Mouse (Mus musculus) urinary bladder, adult 18-20 months (tissue): ENCODE results near the gene Smim20.

Source experiments
- DNase-seq, 2 experiments: peaks; one replicate each; pipeline ENCODE4 v3.0.0; 2022; ENCODE audit warnings: low spot score in 2 of 2, mixed read lengths in 2 of 2

The Smim20 gene

DNA sequence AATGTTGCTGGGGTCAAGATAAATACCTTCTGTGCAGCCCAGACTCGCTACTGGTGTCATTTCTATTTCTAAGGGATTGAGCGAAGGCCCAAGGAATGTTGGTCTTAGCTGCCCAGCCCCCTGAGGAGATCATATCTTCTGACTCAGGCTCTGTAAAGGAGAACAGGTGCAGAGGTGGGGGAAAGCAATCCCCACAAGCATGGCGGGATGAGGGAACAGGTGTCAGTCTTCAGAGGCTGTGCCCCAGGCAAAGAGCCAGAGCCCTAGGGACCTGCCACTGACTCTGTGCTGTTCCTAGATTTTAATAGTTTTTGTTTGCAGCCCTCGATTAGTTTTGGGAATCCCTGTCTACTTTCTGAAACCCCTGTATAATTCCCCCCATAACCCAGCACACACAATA, 702 bp upstream of the Smim20 start:
- no peak for DNase-seq

DNA sequence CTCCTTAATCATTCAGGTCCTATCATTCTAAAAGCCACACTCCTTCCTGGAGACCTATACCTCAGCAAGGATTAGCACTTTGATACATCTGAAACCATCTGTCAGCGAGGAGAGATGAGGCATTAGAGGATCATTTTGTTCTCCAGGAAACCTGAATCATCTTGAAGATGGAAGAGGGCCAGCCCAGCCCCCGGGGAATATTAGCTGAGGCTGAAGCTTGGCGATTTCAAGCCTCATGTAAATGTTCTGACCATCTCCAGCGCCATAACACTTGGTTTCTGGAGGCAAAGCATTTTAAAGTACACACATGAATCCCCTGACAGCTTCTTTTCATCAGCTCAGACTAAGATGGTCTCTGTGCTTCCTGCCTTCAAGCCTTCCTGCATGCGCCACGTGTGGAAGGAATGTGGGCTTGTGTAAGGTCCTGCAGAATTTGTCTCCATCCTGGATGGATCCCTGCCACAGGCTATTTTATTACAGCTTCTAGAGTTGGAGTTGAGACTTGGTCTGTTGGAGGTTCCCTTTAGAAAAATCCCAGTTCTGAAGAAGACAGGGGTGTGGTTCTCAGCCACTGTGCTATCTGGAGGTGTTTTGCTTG, 1.3 kb downstream of the Smim20 start:
- DNase-seq = no peak

DNA sequence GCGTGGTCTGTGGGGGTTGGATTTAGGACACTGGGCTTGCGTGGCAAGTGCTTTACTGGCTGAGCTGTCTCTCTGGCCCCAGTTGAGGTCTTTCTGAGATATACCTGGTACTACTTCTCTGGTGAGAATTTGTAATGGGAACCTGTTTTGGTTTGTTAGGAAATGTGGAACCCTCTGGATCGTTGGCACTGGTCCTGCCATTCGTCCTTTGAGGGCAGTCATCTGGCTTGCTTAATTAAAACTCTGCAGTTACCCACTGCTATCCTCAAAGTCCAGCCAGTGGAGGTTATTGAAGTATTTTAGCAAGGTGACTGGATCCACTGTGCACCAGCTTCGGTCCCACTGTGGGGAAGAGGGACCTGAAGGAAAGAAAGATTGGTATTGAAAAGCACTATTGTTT, 2.9 kb downstream of the Smim20 start:
- no peak for DNase-seq

DNA sequence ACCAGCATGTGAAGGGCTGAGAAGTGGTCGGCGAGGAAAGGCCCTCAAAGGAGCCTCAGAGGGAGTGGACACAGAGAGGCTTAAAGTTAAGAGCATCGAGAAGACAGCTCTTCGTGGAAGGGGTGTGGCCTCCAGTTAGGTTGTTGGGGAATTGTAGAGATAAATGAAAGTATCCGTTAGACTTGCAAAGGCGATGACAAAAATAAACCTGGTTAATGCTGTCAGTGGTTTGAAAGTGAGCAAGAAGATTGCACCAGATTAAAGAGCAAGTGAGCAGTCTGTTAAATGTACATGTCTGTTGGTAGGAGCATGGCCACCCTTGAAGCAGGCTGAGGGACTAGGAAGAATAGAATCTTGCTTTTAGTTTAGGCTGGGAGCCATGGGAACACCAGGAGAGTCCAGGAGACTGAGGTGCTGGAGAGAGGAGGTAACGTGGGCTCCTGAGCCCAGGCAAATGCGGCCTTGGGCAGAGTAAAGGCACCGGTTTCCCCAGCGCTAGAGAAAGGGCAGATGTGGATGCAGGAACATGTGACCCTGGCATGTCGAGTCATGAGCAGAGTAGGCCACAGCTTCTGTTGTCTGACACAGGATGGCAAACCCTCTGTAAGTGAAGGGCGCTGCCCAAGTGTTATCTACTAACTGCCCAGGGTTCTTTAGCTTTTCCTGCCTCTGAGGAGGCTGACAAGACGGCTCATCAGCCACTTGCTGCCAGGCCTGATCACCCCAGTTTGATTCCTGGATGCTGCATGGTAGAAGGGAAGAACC, 4.2 kb downstream of the Smim20 start:
- no peak for DNase-seq

DNA sequence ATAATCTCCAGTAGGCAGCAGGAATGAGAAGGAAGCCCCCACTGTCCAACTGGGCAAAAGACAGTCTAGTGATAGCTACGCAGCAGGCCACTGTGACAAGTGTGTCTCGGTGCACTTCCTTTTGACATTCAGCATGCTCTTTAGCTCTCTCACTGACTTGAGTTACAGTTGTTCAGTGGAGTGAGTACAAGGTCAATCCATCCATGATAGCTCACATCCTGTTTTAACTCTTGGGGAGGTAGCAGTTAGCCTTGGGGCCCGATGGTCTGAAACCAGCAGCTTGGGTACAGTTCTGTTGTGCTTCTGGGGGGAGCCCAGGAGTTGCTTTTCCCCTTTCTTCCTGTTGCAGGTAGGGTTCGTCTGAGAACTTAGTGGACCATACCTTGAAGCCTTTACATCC, 5.7 kb downstream of the Smim20 start:
- no peak for DNase-seq

DNA sequence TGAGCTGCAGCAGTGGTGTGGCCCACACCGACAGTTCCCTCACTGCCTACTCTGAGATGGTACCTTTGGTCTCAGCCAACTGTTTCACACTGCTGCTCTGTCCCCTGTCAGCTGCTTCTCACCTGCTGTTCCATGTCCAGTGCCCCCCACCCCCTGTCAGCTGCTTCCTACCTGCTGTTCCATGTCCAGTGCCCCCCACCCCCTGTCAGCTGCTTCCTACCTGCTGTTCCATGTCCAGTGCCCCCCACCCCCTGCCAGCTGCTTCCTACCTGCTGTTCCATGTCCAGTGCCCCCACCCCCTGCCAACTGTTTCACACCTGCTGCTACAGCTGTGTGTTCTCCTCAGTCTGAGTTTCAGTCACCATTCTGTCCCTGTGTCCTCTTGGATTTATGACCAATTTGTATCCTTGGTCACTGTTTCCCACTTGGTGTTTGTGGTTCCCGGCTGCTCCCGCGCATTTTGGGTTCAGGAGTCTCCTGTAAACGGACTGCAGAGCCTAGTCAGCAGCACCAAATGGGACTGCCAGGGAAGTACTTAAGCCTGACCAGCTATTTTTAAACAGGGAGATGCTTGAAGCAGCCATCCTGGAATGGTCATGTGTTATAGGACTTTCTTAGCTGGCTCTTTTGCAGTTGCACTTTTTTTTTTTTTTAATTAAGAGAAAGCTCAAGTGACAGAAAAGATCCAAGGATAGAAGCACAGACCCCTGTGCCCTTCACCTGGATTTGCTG, 7.0 kb downstream of the Smim20 start:
- no peak for DNase-seq

DNA sequence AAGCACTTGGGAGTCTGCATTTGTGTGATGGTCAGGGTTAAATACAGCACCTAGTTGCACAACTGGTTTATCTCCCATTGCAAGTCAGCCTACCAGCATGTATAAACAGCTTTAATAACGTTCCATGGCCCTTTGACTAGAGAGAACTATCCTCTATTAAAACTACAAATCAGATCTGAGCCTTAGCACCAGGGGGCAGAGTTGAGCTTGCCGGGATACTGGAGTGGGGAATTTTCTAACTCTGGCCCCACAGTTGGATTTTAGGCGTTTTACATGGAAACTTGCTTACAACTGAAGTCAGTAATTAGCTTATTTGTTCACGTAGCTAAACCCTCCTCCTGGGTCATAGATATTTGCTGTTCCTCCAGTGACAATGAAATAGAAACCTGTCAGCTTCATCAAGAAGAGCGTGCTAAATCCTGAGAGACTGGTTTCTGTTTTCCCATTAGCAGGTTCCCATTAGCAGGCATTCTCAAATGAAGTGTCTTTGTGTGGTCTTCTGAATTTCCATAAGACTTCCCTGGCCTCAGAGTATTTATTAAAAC, 8.0 kb downstream of the Smim20 start:
- DNase-seq = peak; percentile 29 to 33

DNA sequence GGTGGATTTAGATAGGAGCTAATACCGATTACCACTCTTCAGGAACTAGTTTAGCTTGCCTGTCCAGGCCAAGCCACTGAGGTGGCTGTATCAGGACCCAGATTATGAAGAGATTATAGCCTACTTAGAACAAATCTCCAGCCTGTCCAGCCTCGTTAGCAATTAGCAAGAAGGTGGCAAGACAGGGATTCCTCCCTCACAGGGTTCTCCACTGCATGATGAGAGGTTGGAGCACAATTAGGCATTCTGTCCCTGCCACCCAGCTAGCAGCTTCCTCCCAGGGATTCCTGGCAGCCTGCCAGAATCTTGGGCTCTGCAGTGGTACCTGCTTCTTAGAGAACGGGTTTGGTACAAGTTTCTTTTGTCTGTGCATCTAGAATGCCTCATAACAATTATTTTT, 8.5 kb downstream of the Smim20 start:
- DNase-seq = peak; percentile 4 to 17

DNA sequence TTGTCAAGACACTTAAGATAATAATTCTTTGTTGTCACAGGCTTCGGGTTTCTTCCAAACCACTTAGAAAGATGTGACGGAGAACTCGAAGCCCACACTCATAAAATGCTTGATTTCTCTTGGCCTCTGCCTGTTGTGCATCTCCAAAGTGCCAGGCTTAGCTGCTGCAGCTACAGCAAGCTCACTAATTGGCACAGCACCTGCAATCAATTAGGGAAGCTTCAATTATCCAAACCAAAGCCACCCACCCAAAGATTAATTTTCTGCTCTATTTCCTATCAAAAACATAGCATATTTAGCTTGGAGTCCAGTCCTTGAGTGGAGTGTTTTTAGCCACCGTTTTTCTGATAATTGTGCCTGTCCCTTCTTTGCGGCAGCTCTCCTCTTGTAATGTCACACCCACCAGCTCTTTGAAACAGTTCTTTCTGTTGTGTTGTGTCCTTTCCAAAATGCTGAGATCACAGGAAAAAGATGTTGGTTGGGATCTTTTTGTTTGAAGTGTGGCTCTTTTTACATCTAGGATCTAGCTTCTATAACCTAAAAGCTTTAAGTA, 9.7 kb downstream of the Smim20 start:
- no peak for DNase-seq

DNA sequence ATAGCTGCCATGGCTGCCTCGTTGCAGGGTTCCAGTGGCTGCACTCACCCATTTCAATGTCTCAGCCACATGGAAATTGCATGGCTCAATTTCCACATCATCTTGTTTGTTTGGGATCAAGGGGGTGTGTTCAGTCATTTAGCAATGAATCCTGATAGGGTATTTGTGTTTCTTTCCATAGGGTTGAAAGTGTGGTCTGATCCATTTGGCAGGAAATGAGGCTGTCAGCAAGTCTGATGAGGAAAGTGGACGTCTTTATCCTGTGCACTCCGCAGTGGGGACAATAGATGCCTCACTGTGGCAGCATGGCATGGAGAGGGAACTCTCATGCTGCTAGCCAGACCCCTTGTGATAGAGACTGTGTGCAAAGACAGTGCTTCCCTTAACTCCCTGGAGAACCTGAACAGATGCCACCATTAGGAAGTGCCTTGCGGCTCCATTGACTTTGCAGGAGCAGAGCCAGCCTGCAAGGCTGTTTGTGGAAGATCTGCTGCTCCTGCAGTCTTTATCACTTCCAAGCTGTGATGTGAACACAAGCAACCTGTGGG, 10.9 kb downstream of the Smim20 start:
- DNase-seq = no peak

DNA sequence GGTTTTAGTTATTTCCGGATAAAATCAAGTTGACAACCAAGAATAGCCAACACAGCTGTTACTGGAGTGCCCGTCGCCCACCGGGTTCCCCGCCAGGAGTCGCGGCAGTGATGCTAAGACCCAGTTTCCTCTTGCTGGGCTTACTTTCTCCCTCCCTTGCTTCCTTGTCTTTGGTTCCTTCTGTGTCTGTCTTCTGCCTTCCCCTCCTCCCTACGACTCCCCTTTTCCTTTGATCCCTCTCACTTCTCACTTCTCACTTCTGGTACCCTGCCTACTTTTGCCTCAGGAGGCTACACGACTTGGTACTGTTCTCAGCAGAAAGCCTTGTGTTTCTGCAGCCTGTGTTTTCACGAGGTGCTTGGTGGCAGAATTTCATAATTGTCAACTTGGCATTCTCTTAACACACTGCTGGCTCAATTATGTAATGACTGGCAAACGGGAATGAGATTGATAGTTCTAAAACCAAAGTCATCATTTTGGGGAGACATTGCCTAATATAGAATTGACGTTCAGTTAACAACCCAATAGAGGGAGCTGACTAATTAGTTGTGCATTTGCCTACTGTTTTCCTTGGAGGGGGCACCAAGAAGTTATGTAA, 12.4 kb downstream of the Smim20 start:
- DNase-seq = no peak

DNA sequence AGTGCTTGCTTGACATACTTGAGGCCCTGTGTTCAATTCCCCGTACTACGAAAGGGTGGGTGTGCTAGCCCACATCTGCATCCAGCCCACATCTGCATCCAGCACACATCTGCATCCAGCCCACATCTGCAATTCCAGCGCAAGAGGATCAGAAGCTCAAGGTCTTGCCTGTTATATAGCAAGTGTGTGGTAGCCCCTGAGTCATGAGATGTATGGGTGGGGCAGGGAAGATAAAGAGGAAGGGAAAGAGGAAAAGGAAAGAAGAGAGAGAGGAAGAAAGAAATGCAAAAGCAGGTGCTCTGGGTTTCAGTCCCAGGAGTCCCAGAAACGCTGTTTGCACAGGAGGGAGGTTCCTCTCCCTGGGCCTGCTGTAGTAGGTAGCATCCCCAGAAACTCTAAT, 15.6 kb downstream of the Smim20 start:
- DNase-seq = no peak

DNA sequence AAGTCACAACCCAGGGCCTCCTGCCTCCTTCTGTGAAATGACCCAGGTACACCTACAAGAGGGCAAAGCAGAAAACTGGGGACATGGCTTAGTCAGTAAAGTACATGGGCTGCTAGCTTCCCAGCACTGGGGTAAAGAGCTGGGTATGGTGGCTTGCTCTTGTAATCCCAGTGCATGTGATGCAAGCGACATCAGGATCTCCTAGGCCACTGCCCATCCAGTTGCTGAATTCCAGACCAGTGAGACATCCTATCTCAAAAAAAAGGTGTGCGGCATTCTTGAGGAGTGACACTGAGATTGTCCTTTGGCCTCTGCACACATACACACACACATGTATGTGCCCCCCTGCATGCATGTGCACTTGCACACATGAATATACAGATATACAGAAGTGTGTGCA, 19.5 kb downstream of the Smim20 start:
- no peak for DNase-seq

DNA sequence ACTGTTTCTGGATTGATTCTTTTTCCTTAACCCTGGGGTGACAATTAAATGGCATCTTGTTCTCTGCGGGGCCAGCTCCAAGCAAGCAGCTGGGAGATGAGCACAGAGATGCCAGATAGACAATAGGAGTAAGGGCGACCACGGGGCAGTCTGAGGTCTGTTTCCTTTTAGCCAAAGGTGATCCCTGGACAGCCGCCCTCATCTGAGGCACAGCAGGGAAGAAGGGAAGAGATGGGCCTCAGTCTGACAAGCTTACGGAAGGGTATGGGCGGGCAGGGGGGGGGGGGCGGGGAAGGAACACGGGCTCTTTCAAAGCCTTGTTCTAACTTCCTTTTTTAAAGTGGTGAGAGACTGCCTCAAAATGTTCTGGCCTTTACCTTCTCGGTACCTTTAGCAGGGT, 22.6 kb downstream of the Smim20 start:
- no peak for DNase-seq

DNA sequence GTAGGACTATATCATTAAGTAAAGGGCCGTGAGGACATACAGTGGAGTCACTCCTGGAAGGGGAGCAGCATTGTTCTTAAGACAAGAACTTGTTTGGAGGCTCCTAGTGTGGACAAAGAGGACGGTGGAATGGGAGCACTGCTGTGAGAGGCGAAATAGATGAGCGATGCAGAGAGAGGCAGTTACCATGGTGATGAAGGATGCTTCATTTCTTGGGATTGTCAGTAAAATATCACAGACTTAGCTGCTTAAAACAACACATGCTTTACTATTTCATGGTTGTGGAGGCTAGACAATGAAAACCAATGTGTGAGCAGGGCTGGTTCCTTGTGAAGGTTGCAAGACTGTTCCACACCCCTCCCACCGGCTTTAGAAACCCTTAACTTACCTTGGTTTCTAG, 27.7 kb downstream of the Smim20 start:
- no peak for DNase-seq

DNA sequence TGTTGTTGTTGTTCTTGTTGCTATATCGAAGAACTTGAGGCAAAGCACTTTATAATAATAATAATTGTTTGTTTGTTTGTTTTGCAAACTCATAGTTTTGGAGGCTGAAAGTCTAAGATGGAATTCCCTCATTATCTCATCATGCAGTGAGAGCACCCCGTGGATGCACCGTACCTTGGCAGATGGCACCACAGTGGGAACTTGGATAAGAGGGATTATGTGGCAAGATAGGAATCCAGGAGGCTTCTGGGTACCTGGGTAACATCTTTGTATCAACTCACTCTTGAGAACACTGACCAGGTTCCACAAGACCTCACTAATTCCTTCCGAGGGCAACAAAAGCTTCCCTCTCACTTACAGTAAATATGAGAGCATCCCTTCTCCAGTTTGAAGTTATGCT, 30.1 kb downstream of the Smim20 start:
- no peak for DNase-seq

DNA sequence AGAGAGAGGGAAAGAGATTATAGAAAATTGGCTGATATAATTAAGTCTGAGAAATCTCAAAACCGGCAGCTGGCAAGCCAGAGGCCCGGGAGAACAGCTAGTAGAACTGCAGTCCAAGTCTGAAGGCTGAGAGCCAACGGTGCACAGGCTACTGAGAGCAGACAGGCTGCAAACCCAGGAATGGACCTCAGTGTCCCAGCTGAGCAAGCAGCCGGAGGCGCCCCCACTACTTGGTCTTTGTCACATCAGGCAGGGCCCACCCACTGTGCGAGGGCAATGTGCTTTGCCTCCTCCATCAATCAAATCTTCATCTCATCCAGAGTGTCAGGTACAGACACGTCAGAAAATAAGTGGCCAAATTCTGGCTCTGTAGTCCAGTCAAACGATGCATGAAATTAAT, 34.6 kb downstream of the Smim20 start:
- DNase-seq = no peak

DNA sequence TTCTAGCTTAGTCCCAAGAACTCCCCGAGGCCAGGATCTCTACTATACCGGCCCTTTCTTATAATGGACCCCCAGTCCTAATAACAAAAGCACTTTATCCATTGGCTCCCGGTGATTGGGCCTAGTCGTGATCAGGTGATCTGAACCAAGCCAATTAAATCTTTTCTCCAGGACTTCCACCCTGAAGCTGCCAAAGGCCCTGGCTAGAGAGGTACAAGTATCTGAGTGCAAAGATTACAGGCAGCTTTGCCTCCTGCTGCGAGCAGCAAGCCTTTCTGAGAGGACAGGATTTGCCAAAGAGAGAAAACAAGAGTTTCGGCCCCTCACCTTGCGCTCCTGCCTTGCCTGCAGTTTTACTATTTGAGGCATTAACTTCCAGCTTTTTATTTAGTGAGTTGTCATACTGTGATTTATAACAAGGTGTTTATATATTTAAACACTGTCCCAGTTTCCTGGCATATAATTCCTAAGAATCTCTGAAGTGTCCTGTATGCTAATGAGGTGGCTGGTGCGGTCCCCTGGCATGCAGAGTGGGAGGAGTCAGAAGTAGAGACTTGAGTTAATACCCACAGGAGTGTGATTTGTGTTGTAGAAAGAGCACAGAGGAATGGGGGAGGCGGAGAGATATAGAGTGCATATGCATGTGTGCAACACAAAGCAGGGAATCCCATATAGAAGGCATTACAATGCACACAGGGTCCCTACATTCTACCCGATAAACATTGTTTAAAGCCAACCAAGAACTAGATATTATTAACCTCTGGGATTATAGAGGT, 36.2 kb downstream of the Smim20 start:
- DNase-seq = no peak

DNA sequence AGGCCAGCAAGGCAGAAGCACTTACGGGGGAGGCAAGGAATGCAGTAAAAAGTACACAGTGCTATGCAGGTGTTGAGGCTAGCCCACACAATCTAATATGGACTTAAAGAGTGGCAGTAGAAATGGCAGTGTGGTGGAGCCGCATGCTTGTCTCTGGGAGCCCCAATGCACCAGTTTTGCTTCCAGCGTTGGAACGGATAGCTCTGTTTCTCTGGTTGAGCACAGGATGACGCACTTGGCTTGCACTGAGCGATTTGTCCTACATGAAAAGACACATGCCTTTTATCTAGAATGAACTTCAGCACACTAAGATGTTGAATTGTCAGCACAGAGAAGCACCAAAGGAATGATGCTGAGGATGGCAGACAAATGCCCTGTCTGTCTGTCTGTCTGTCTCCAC, 37.1 kb downstream of the Smim20 start:
- DNase-seq = no peak

DNA sequence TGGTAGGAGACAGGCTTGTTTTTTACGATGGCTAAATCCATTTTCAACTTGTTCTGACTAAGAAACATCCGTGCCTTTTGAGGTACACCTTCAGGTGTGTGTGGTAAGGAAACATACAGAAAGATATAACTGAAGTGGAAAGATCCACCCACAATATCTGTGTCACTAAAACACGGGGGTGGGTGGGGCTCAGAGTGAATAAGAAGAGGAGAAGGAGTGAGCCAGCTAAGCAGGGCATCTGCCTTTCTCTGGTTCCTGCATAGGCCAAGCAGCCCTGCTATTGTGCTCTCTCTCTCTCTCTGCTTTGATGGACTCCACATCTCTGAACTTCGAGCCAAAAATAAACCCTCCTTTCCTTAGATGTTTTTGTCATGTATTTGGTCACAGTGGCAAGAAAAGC, 38.1 kb downstream of the Smim20 start:
- DNase-seq = no peak

DNA sequence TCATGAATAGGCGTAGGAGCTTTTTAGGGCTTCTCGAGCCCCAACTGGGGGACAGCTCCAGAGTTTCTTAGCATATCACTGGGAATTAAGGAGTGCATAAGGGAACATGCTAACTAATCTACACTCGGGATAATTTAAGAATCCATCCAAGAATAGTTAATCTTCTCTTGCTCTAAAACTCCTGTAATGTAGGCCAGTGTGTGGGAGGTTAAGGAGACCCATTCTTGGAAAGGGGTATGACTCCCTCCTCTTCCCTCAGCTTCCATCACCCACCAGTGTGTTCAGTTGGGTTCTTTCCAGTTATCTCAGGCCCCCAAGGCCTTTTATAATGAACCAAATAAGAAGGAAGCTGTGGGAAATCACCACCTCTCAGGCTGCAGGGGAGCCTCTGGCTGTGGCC, 40.0 kb downstream of the Smim20 start:
- DNase-seq = no peak
